Mouse (Mus musculus): ENCODE measurements around the gene Trim62. TPM values are rescaled to one million over a fixed set of nuclear protein-coding genes. Genes with fewer than 3 reads are reported as not detected.
"Not testable (repeated sequence)": the region's sequence is repeated elsewhere in the genome, so short reads cannot be mapped to it uniquely, and the experiment has no call there.

The Trim62 gene
- total and polyA plus RNA-seq, 2 experiments, result 0.28 to 1.0 TPM

DNA sequence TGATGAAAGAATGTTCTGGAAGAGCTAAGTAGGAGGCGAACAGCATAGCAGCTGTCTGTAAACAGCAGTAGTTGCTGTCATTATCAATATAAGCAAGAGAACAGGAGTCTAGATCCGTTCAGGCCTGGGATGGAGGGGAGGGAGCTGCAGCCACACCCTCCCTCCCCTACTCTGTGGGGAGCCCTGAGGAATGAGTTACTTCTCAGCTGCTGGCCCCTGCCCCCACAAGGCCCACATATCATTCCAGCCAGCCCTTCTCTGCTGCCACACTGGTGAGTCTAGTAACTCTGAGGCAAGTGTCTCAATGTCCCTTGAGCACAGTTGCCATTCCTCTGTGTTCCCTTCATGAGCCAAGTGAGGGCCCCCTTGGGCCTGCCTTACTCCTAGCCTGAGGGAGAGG, 26.2 kb upstream of the Trim62 start:
- no peak overlapping the region for H3K4me3 ChIP-seq (ENCODE audit: insufficient read depth, low read depth, low read length)
- H3K9ac ChIP-seq (ENCODE audit: low read depth, low read length), result no peak overlapping the region
- DNase-seq (ENCODE audit: extremely low read depth, low read depth, low spot score), result no peak

DNA sequence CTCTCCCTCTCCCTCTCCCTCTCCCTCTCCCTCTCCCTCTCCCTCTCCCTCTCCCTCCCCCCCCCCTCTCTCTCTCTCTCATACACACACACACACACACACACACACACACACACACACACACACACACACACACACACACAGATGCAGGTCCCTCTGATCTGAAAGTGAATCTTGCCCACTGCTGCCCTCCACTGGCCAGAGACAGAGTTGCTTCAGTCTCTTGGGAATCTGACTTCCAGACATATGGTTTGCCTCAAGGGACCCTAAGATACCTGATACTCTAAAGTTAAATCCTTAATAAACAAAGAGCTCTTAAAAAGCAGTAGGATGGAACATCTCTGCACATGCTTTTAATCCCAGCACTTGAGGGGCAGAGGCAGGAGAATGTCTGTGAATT, 25.2 kb upstream of the Trim62 start:
- DNase-seq (ENCODE audit: extremely low read depth, low read depth, low spot score), result peak; percentile 49
- not testable (repeated sequence) for H3K9ac ChIP-seq (ENCODE audit: low read depth, low read length); H3K4me1 ChIP-seq (ENCODE audit: control insufficient read depth, insufficient read depth, low read length); H3K27me3 ChIP-seq (ENCODE audit: control insufficient read depth, insufficient read depth, low read length); H3K4me3 ChIP-seq (ENCODE audit: insufficient read depth, low read depth, low read length); H3K27ac ChIP-seq (replicated peaks; ENCODE audit: insufficient read depth, low read depth, low read length); H3K79me2 ChIP-seq (ENCODE audit: control insufficient read depth, insufficient read depth, low read length); H3K36me3 ChIP-seq (ENCODE audit: control insufficient read depth, insufficient read depth, low read length)
- peak; percentile 74 for TF ChIP-seq CTCF (IDR thresholded peaks at IDR 0.05; ENCODE audit: low read depth, low read length)

More for the DNA sequence above, 26.2 kb upstream of the Trim62 start:
- Histone ChIP-seq H3K79me2 (ENCODE audit: control insufficient read depth, insufficient read depth, low read length) (no peaks in the 10 kb centered on the region), H3K27me3 (ENCODE audit: control insufficient read depth, insufficient read depth, low read length) (no peaks in the 10 kb centered on the region), H3K36me3 (ENCODE audit: control insufficient read depth, insufficient read depth, low read length) (no peaks in the 10 kb centered on the region), H3K4me1 (ENCODE audit: control insufficient read depth, insufficient read depth, low read length) (no peaks in the 10 kb centered on the region), H3K27ac (replicated peaks; ENCODE audit: insufficient read depth, low read depth, low read length) (no peak overlapping the region)
- 88% methylated on average over 2 of the region's 2 CpGs for WGBS
- TF ChIP-seq CTCF (IDR thresholded peaks at IDR 0.05; ENCODE audit: low read depth, low read length), result no peak
- TF ChIP-seq POLR2A (IDR thresholded peaks at IDR 0.05; ENCODE audit: extremely low read depth, insufficient read depth, low read length), result no peak

DNA sequence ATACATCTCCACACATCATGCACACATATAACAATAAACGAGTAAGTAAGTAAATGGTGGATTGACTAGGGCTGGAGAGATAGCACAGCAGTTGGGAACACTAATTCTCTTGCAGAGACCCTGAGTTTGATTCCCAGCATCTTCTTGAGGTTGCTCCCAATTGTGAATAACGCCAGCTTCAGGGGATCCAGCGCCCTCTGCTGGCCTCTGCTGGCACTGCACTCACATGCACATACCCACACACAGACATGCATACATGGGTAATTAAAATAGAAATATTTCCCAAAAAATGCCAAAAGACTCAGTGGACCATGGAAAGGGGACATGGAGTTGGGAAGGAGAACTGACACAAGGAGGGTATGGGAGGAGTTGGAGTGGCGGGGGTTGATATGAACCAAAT, 24.5 kb upstream of the Trim62 start:
- H3K36me3 ChIP-seq (ENCODE audit: control insufficient read depth, insufficient read depth, low read length), result no peaks in the 10 kb centered on the region
- H3K27me3 ChIP-seq (ENCODE audit: control insufficient read depth, insufficient read depth, low read length), result no peaks in the 10 kb centered on the region
- no peak for TF ChIP-seq CTCF (IDR thresholded peaks at IDR 0.05; ENCODE audit: low read depth, low read length)
- TF ChIP-seq POLR2A (IDR thresholded peaks at IDR 0.05; ENCODE audit: extremely low read depth, insufficient read depth, low read length), result no peak
- H3K4me1 ChIP-seq (ENCODE audit: control insufficient read depth, insufficient read depth, low read length), result no peaks in the 10 kb centered on the region
- H3K4me3 ChIP-seq (ENCODE audit: insufficient read depth, low read depth, low read length), result no peak overlapping the region
- WGBS, result 61% methylated on average over 4 of the region's 4 CpGs
- no peak overlapping the region for H3K9ac ChIP-seq (ENCODE audit: low read depth, low read length)
- no peak for DNase-seq (ENCODE audit: extremely low read depth, low read depth, low spot score)
- no peaks in the 10 kb centered on the region for H3K79me2 ChIP-seq (ENCODE audit: control insufficient read depth, insufficient read depth, low read length)
- no peak overlapping the region for H3K27ac ChIP-seq (replicated peaks; ENCODE audit: insufficient read depth, low read depth, low read length)

DNA sequence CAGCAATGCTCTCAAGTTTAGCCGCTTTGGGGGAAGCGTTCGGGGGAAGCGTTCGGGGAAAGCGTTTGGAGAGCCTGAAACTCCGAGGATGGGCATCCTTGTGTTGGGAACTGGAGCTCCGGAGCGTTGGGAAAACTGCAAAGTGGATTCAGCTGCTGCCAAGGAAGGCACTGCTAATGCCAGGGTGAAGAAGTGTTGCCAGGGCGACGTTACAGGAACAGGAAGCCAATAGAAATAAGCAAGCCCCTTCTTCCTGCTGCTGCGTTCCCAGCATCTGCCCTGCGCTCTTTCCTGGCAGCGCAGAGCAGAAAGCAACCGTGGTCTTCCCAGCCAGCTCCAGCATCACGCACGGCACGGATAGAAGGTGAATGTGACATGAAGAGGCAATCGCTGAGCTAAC, 10.4 kb upstream of the Trim62 start:
- TF ChIP-seq POLR2A (IDR thresholded peaks at IDR 0.05; ENCODE audit: extremely low read depth, insufficient read depth, low read length) (no peak), CTCF (IDR thresholded peaks at IDR 0.05; ENCODE audit: low read depth, low read length) (no peak)
- Histone ChIP-seq H3K4me1 (ENCODE audit: control insufficient read depth, insufficient read depth, low read length) (no peaks in the 10 kb centered on the region), H3K36me3 (ENCODE audit: control insufficient read depth, insufficient read depth, low read length) (no peaks in the 10 kb centered on the region), H3K9ac (ENCODE audit: low read depth, low read length) (no peak overlapping the region), H3K4me3 (ENCODE audit: insufficient read depth, low read depth, low read length) (no peak overlapping the region), H3K27ac (replicated peaks; ENCODE audit: insufficient read depth, low read depth, low read length) (no peak overlapping the region), H3K79me2 (ENCODE audit: control insufficient read depth, insufficient read depth, low read length) (no peaks in the 10 kb centered on the region), H3K27me3 (ENCODE audit: control insufficient read depth, insufficient read depth, low read length) (peaks cover 4% of the 10 kb centered on the region; the same call in 1 of the 2 replicates)
- WGBS, result 57% methylated on average over 19 of the region's 19 CpGs
- no peak for DNase-seq (ENCODE audit: extremely low read depth, low read depth, low spot score)

DNA sequence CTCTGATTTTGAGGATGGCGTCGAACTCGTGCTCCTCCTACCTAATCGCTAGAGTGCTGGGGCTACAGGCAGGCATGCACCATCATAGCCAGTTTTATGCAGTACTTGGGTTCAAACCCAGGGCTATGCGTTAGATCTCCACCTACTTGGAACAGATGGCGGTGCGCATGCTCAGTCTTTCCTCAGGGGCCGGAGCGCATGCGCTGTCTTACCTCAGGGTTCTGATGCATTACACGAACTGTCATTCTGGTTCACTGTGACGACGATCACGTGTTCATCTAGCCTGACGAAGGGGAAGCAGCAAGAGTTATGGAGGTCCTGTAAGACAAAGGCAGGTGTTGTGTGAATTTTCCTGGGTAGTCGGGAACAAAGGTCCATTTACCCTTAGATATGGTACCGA, 9.3 kb upstream of the Trim62 start:
- Histone ChIP-seq H3K9ac (ENCODE audit: low read depth, low read length) (no peak overlapping the region), H3K27ac (replicated peaks; ENCODE audit: insufficient read depth, low read depth, low read length) (no peak overlapping the region), H3K4me1 (ENCODE audit: control insufficient read depth, insufficient read depth, low read length) (no peaks in the 10 kb centered on the region), H3K36me3 (ENCODE audit: control insufficient read depth, insufficient read depth, low read length) (no peaks in the 10 kb centered on the region), H3K27me3 (ENCODE audit: control insufficient read depth, insufficient read depth, low read length) (peaks cover 4% of the 10 kb centered on the region; the same call in 1 of the 2 replicates), H3K79me2 (ENCODE audit: control insufficient read depth, insufficient read depth, low read length) (no peaks in the 10 kb centered on the region), H3K4me3 (ENCODE audit: insufficient read depth, low read depth, low read length) (no peak overlapping the region)
- DNase-seq (ENCODE audit: extremely low read depth, low read depth, low spot score), result no peak
- no peak for TF ChIP-seq POLR2A (IDR thresholded peaks at IDR 0.05; ENCODE audit: extremely low read depth, insufficient read depth, low read length)
- no peak for TF ChIP-seq CTCF (IDR thresholded peaks at IDR 0.05; ENCODE audit: low read depth, low read length)
- WGBS, result 93% methylated on average over 17 of the region's 17 CpGs

DNA sequence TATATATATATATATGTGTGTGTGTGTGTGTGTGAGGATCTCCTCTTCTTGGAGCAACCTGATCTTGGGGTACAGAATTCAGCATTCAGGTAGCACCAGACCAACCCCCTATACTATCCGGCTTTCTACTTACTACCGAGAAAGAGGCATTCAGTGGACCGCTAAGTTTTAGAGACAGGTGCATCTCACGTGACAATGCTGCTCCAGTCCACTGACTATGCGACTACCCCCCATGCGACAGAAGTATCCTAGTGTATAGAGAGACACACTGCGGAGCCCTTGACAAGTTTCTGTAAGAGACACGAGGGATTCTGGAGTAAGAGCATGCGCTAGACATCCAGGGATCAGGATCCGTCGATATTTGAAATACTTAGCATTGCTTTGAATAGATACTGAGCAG, 7.9 kb upstream of the Trim62 start:
- Histone ChIP-seq H3K79me2 (ENCODE audit: control insufficient read depth, insufficient read depth, low read length) (no peaks in the 10 kb centered on the region), H3K27ac (replicated peaks; ENCODE audit: insufficient read depth, low read depth, low read length) (no peak overlapping the region), H3K36me3 (ENCODE audit: control insufficient read depth, insufficient read depth, low read length) (no peaks in the 10 kb centered on the region), H3K27me3 (ENCODE audit: control insufficient read depth, insufficient read depth, low read length) (peaks cover 4% of the 10 kb centered on the region; the same call in 1 of the 2 replicates), H3K4me1 (ENCODE audit: control insufficient read depth, insufficient read depth, low read length) (no peaks in the 10 kb centered on the region), H3K9ac (ENCODE audit: low read depth, low read length) (no peak overlapping the region), H3K4me3 (ENCODE audit: insufficient read depth, low read depth, low read length) (no peak overlapping the region)
- TF ChIP-seq CTCF (IDR thresholded peaks at IDR 0.05; ENCODE audit: low read depth, low read length) (no peak), POLR2A (IDR thresholded peaks at IDR 0.05; ENCODE audit: extremely low read depth, insufficient read depth, low read length) (no peak)
- WGBS, result 90% methylated on average over 11 of the region's 11 CpGs
- DNase-seq (ENCODE audit: extremely low read depth, low read depth, low spot score), result no peak

Measured in liver, adult 2 months (tissue).